Mouse (Mus musculus) MEL (cell line): ENCODE measurements around the gene Ints11. TPM values are rescaled to one million over a fixed set of nuclear protein-coding genes. Genes with fewer than 3 reads are reported as not detected.

Experiments
- DNase-seq: peaks from one replicate; pipeline ENCODE4 v3.0.0; 2011; ENCODE audit warnings: low read depth, low spot score
- H3K27ac ChIP-seq: 2 replicates; pipeline ENCODE4 v1.5.1; 2012; ENCODE audit warnings: low read depth, mild to moderate bottlenecking, control low read depth, low read length, moderate library complexity; ENCODE audit not compliant: control insufficient read depth
- H3K27me3 ChIP-seq, 2 experiments: fragments of 150-350 bp in 1 of 2; sonication (generic) in 1 of 2; 2 replicates each; pipeline ENCODE4 v1.6.1; 2012; ENCODE audit warnings: low read length in 2 of 2, mild to moderate bottlenecking in 2 of 2, improper control_type of control experiment in 1 of 2, moderate library complexity in 1 of 2; ENCODE audit not compliant: insufficient read depth in 2 of 2, control insufficient read depth in 1 of 2
- H3K36me3 ChIP-seq, 2 experiments: 2 replicates each; pipeline ENCODE4 v1.6.1; 2012 to 2014; ENCODE audit warnings: low read length in 2 of 2, improper control_type of control experiment in 1 of 2, inconsistent platforms in 1 of 2, mild to moderate bottlenecking in 1 of 2; ENCODE audit not compliant: insufficient read depth in 2 of 2, control insufficient read depth in 1 of 2
- H3K4me1 ChIP-seq, 2 experiments: fragments of 150-350 bp in 1 of 2; sonication (generic) in 1 of 2; 2 replicates each; pipeline ENCODE4 v1.6.1; 2012; ENCODE audit warnings: low read length in 2 of 2, improper control_type of control experiment in 1 of 2, mild to moderate bottlenecking in 1 of 2; ENCODE audit not compliant: insufficient read depth in 2 of 2, control insufficient read depth in 1 of 2
- H3K4me3 ChIP-seq, 2 experiments: fragments of 150-350 bp in 1 of 2; sonication (generic) in 1 of 2; 2 replicates each; pipeline ENCODE4 v1.5.1; 2012; ENCODE audit warnings: low read depth in 2 of 2, low read length in 2 of 2, mild to moderate bottlenecking in 2 of 2, moderate library complexity in 2 of 2, control low read depth in 1 of 2, improper control_type of control experiment in 1 of 2; ENCODE audit not compliant: control insufficient read depth in 1 of 2, insufficient read depth in 1 of 2
- H3K79me2 ChIP-seq: 2 replicates; pipeline ENCODE4 v1.6.1; 2012; ENCODE audit warnings: mild to moderate bottlenecking, low read length, moderate library complexity; ENCODE audit not compliant: control insufficient read depth, poor library complexity, insufficient read depth
- H3K9ac ChIP-seq: 2 replicates; pipeline ENCODE4 v1.6.1; 2012; ENCODE audit warnings: low read depth, mild to moderate bottlenecking, control low read depth, low read length, moderate library complexity; ENCODE audit not compliant: control insufficient read depth, poor library complexity, severe bottlenecking
- H3K9me3 ChIP-seq: fragments of 150-350 bp; sonication (generic); replicated peaks from 2 replicates; pipeline ENCODE4 v1.6.1; 2012; ENCODE audit warnings: mild to moderate bottlenecking, low read length, improper control_type of control experiment, moderate library complexity; ENCODE audit not compliant: insufficient read depth
- BHLHE40 ChIP-seq: IDR thresholded peaks from 2 replicates; pipeline ENCODE4 v1.6.1; 2012; ENCODE audit warnings: low read depth, mild to moderate bottlenecking, inconsistent platforms, low read length, improper control_type of control experiment, borderline replicate concordance
- E2F4 ChIP-seq: IDR thresholded peaks from 2 replicates; pipeline ENCODE4 v1.6.1; 2011; ENCODE audit warnings: low read depth, low read length, improper control_type of control experiment, borderline replicate concordance
- EP300 ChIP-seq, 2 experiments: IDR thresholded peaks; 2 replicates each; pipeline ENCODE4 v1.6.1; 2011; ENCODE audit warnings: improper control_type of control experiment in 2 of 2, low read length in 2 of 2, low read depth in 1 of 2, mild to moderate bottlenecking in 1 of 2
- ETS1 ChIP-seq: IDR thresholded peaks from 2 replicates; pipeline ENCODE4 v1.6.1; 2012; ENCODE audit warnings: low read depth, mild to moderate bottlenecking, inconsistent platforms, low read length, improper control_type of control experiment, moderate library complexity
- GABPA ChIP-seq: IDR thresholded peaks from 2 replicates; pipeline ENCODE4 v1.6.1; 2012; ENCODE audit warnings: low read depth, mild to moderate bottlenecking, inconsistent platforms, low read length, improper control_type of control experiment, moderate library complexity
- HCFC1 ChIP-seq: IDR thresholded peaks from 2 replicates; pipeline ENCODE4 v1.6.1; 2012; ENCODE audit warnings: low read depth, mild to moderate bottlenecking, inconsistent platforms, low read length, improper control_type of control experiment, moderate library complexity
- MAFK ChIP-seq: IDR thresholded peaks from 2 replicates; pipeline ENCODE4 v1.6.1; 2011; ENCODE audit warnings: low read depth, mild to moderate bottlenecking, low read length, improper control_type of control experiment, borderline replicate concordance
- MAX ChIP-seq: IDR thresholded peaks from 2 replicates; pipeline ENCODE4 v1.6.1; 2011; ENCODE audit warnings: low read length, improper control_type of control experiment
- MXI1 ChIP-seq: IDR thresholded peaks from 2 replicates; pipeline ENCODE4 v1.6.1; 2011; ENCODE audit warnings: mild to moderate bottlenecking, low read depth, low read length, improper control_type of control experiment
- POLR2A ChIP-seq, 2 experiments: IDR thresholded peaks; 2 replicates each; pipeline ENCODE4 v1.6.1; 2011 to 2012; ENCODE audit warnings: low read length in 2 of 2, mild to moderate bottlenecking in 2 of 2, control low read depth in 1 of 2, improper control_type of control experiment in 1 of 2, low read depth in 1 of 2, moderate library complexity in 1 of 2; ENCODE audit not compliant: control insufficient read depth in 1 of 2, insufficient read depth in 1 of 2, poor library complexity in 1 of 2
- POLR2AphosphoS2 ChIP-seq: IDR thresholded peaks from 2 replicates; pipeline ENCODE4 v1.6.1; 2011; ENCODE audit warnings: low read length, improper control_type of control experiment
- POLR2AphosphoS5 ChIP-seq: IDR thresholded peaks from 2 replicates; pipeline ENCODE4 v1.6.1; 2012; ENCODE audit warnings: low read depth, borderline replicate concordance, mild to moderate bottlenecking, inconsistent platforms, low read length, moderate library complexity, mixed read lengths
- RAD21 ChIP-seq: IDR thresholded peaks from 2 replicates; pipeline ENCODE4 v1.6.1; 2011; ENCODE audit warnings: mild to moderate bottlenecking, low read depth, low read length, improper control_type of control experiment
- RCOR1 ChIP-seq: IDR thresholded peaks from 2 replicates; pipeline ENCODE4 v1.6.1; 2012; ENCODE audit warnings: low read depth, mild to moderate bottlenecking, inconsistent platforms, low read length, improper control_type of control experiment
- TBP ChIP-seq: IDR thresholded peaks from 2 replicates; pipeline ENCODE4 v1.8.0; 2011; ENCODE audit warnings: low read depth, low read length, improper control_type of control experiment
- USF1 ChIP-seq: IDR thresholded peaks from 2 replicates; pipeline ENCODE4 v1.6.1; 2014; ENCODE audit warnings: low read depth, mild to moderate bottlenecking, inconsistent platforms, low read length, improper control_type of control experiment, moderate library complexity
- ZC3H11A ChIP-seq: IDR thresholded peaks from 2 replicates; pipeline ENCODE4 v1.6.1; 2012; ENCODE audit warnings: low read depth, mild to moderate bottlenecking, inconsistent platforms, low read length, improper control_type of control experiment
- ZNF384 ChIP-seq: IDR thresholded peaks from 2 replicates; pipeline ENCODE4 v1.6.1; 2012; ENCODE audit warnings: low read depth, mild to moderate bottlenecking, inconsistent platforms, low read length, improper control_type of control experiment
- polyA plus RNA-seq, 2 experiments: library from polyadenylated mRNA; stranded (reverse) in 1 of 2; unstranded in 1 of 2; fragments of >175 nt in 1 of 2; fragments of >200 nt in 1 of 2; gene quantifications; 2 replicates each; pipeline versions ENCODE4 v1.2.1 to v1.2.4; 2012; ENCODE audit warnings: low replicate concordance in 2 of 2, low read depth in 1 of 2; ENCODE audit not compliant: insufficient read length in 2 of 2, insufficient read depth in 1 of 2, missing spikeins in 1 of 2
- total RNA-seq: library from RNA; depleted of rRNA; stranded (reverse); fragments of 300-350 nt; gene quantifications from 2 replicates; pipeline ENCODE4 v1.2.3, GENCODE M21; 2012

Gene Ints11
- total and polyA plus RNA-seq, 3 experiments: 78.9 to 96.8 TPM; not detected in 1

- Histone ChIP-seq H3K9me3 (no peaks in the 10 kb centered on the region), H3K4me1 (0 out of 4 replicates have a peak, but pooled peaks cover 0 to 3% of the 10 kb centered on the region in 2 experiments), H3K79me2 (peaks cover 2% of the 10 kb centered on the region; the same call in 1 of the 2 replicates), H3K9ac (peak within 1 kb of the TSS; percentile 83), H3K36me3 (no peaks in the 10 kb centered on the region; a peak in 1 of 4 replicates), H3K27ac (0 out of 2 replicates have a peak within 1 kb of the TSS, but pooled peaks have one; percentile 38), H3K27me3 (no peaks in the 10 kb centered on the region), H3K4me3 (peak within 1 kb of the TSS; percentile 78 to 91)
- DNase-seq: no peak
- TF ChIP-seq RCOR1 (no peak), MAX (no peak), POLR2A (IDR thresholded peaks at IDR 0.05; ENCODE audit: control insufficient read depth in 1 of 2, insufficient read depth in 1 of 2, low read depth in 1 of 2, low read length in 2 of 2, poor library complexity in 1 of 2) (no peak), RAD21 (no peak), POLR2AphosphoS5 (no peak), EP300 (IDR thresholded peaks at IDR 0.05; ENCODE audit: low read depth in 1 of 2, low read length in 2 of 2) (no peak), E2F4 (no peak), BHLHE40 (no peak), ZC3H11A (no peak), HCFC1 (no peak), ETS1 (no peak), MAFK (no peak), USF1 (no peak), GABPA (no peak), MXI1 (no peak), TBP (no peak), ZNF384 (no peak)
Observed at GRCm38 (mm10) chr4:155839483-155839910, 29.8 kb upstream of the Ints11 start, which contains the start of gene Mxra8. Gene Mxra8, plus strand, starts transcription at chr4:155839680.

DNA sequence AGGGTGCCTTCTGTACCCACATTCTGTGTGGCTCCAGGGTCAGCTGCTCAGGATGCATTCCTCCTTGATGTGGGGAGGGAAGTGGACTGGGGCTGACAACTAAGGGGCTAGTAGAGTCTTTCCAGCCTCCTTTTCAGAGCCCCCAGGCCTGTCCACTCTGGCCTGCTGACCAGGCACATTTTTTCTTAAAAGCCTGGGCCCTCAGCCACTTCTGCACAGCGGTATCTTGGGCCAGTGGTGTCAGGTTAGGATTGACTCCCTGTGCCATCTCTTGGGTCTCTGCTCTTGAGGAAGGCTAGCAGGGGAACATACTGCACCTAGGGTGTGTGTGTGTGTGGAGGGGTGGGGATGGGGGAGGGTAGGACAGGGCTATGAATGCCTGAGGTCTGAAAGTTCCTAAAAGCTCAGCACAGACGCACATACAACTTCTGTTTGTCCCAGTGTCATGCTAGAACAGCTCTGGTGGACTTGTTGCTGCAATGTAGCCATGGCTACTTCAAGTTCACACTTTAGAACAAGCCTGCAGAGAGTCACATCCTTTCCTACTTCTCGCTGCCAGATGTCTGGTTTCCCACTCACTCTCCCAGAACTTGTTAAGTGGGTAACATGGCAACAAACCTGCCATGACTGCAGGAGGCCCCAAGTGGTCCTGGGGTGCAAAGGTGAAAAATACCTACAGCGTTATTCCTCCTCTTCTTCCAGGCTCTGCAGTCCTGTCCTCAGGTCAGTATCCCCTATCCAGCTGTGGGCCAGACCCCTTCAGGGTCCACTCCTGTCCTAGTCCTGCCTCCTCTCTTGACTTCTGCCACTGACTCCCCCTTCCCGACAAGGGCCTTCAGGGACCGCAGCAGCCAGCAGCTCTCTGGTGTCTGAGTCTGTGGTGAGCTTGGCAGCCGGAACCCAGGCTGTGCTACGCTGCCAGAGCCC lies 29.0 kb upstream of the Ints11 start:
- DNase-seq: peak; percentile 52
- H3K4me3 ChIP-seq: peak overlapping the region; percentile 78 to 91
- H3K9me3 ChIP-seq: no peaks in the 10 kb centered on the region
- H3K9ac ChIP-seq: peak overlapping the region; percentile 83
- no peaks in the 10 kb centered on the region for H3K27me3 ChIP-seq
- 0 out of 4 replicates have a peak, but pooled peaks cover 0 to 3% of the 10 kb centered on the region in 2 experiments for H3K4me1 ChIP-seq
- H3K79me2 ChIP-seq: peaks cover 2% of the 10 kb centered on the region; the same call in 1 of the 2 replicates
- TF ChIP-seq POLR2AphosphoS2 (no peak), MAX (0 out of 2 replicates have a peak, but pooled peaks have one; percentile 13)
- H3K36me3 ChIP-seq: no peaks in the 10 kb centered on the region; a peak in 1 of 4 replicates
- peak overlapping the region; percentile 38; the same call in 1 of the 2 replicates for H3K27ac ChIP-seq
